Mouse (Mus musculus) limb, embryonic 12.5 days (tissue): ENCODE measurements at regions not wholly inside any gene's neighbourhood (a gene's known extent, or its start where the extent isn't known, plus 50 kb on each side); places are given as distances from the start of the nearest gene placed in this dataset.

ENCODE experiments used
- ATAC-seq: fragments of 200-750 bp; cut with Nextera tagmentation; 2 replicates; pipeline ENCODE4 v1.8.0; 2017; ENCODE audit warnings: low read depth, moderate TSS enrichment; ENCODE audit not compliant: insufficient number of reproducible peaks, insufficient read depth, low FRiP score, low TSS enrichment
- H3K27ac ChIP-seq: fragments of 300-500 bp; sonication (generic); 2 replicates; pipeline ENCODE4 v1.5.1; 2016; ENCODE audit warnings: mild to moderate bottlenecking, moderate library complexity
- H3K27me3 ChIP-seq: fragments of 300-500 bp; sonication (generic); 2 replicates; pipeline ENCODE4 v1.6.1; 2016; ENCODE audit warnings: mild to moderate bottlenecking, moderate library complexity
- H3K36me3 ChIP-seq: fragments of 300-500 bp; sonication (generic); 2 replicates; pipeline ENCODE4 v1.6.1; 2016; ENCODE audit warnings: mild to moderate bottlenecking, moderate library complexity
- H3K4me1 ChIP-seq: fragments of 300-500 bp; sonication (generic); replicated peaks from 2 replicates; pipeline ENCODE4 v1.6.1; 2016
- H3K4me2 ChIP-seq: fragments of 300-500 bp; sonication (generic); 2 replicates; pipeline ENCODE4 v1.6.1; 2016; ENCODE audit warnings: mild to moderate bottlenecking, moderate library complexity
- H3K4me3 ChIP-seq: fragments of 300-500 bp; sonication (generic); replicated peaks from 2 replicates; pipeline ENCODE4 v1.5.1; 2016; ENCODE audit warnings: mild to moderate bottlenecking
- H3K9ac ChIP-seq: fragments of 300-500 bp; sonication (generic); replicated peaks from 2 replicates; pipeline ENCODE4 v1.6.1; 2016; ENCODE audit warnings: mild to moderate bottlenecking, moderate library complexity
- H3K9me3 ChIP-seq: fragments of 300-500 bp; sonication (generic); 2 replicates; pipeline ENCODE4 v1.6.1; 2016; ENCODE audit warnings: mild to moderate bottlenecking, moderate library complexity
- WGBS: fragments of 180-500 bp; shearing (Covaris S2); methylation state at CpG from one replicate; pipeline ENCODE4 v1.1.7; 2016; 5-methylcytosine and 5-hydroxymethylcytosine counted together

GRCm38 (mm10) chr9:61286561-61286960, 85.6 kb upstream of the Tle3 start:
- peaks cover 10% of the 10 kb centered on the region for H3K4me1 ChIP-seq
- H3K36me3 ChIP-seq, result no peaks in the 10 kb centered on the region
- H3K4me3 ChIP-seq, result no peak overlapping the region
- ATAC-seq, result no peak
- peaks cover 5% of the 10 kb centered on the region for H3K9me3 ChIP-seq
- H3K4me2 ChIP-seq, result no peak overlapping the region
- H3K27me3 ChIP-seq, result peaks cover 16% of the 10 kb centered on the region; the same call in 1 of the 2 replicates
- H3K9ac ChIP-seq, result no peak overlapping the region
- WGBS, result 81% methylated on average over 4 of the region's 4 CpGs
- H3K27ac ChIP-seq, result no peak overlapping the region

GRCm38 (mm10) chr9:61289117-61289516, 83.0 kb upstream of the Tle3 start:
- Histone ChIP-seq H3K4me2 (no peak overlapping the region), H3K36me3 (no peaks in the 10 kb centered on the region), H3K9me3 (peaks cover 5% of the 10 kb centered on the region), H3K4me1 (peaks cover 20% of the 10 kb centered on the region), H3K9ac (no peak overlapping the region), H3K27me3 (peaks cover 4% of the 10 kb centered on the region; the same call in 1 of the 2 replicates), H3K4me3 (no peak overlapping the region), H3K27ac (no peak overlapping the region)
- WGBS, result 57% methylated on average over 12 of the region's 12 CpGs
- no peak for ATAC-seq

GRCm38 (mm10) chr9:61289713-61290112, 82.5 kb upstream of the Tle3 start:
- peaks cover 1% of the 10 kb centered on the region; the same call in 1 of the 2 replicates for H3K27me3 ChIP-seq
- no peak for ATAC-seq
- H3K4me3 ChIP-seq, result no peak overlapping the region
- H3K4me2 ChIP-seq, result no peak overlapping the region
- 0 out of 2 replicates have a peak overlapping the region, but pooled peaks have one; percentile 51 for H3K27ac ChIP-seq
- no peaks in the 10 kb centered on the region for H3K36me3 ChIP-seq
- no peak overlapping the region for H3K9ac ChIP-seq
- H3K9me3 ChIP-seq, result peaks cover 5% of the 10 kb centered on the region
- WGBS, result 53% methylated on average over 6 of the region's 6 CpGs
- H3K4me1 ChIP-seq, result peaks cover 20% of the 10 kb centered on the region

GRCm38 (mm10) chr9:61291646-61292045, 80.5 kb upstream of the Tle3 start:
- no peak for ATAC-seq
- 68% methylated on average over 1 of the region's 1 CpGs for WGBS
- H3K27ac ChIP-seq, result no peak overlapping the region
- peaks cover 5% of the 10 kb centered on the region for H3K9me3 ChIP-seq
- H3K9ac ChIP-seq, result no peak overlapping the region
- no peaks in the 10 kb centered on the region for H3K36me3 ChIP-seq
- no peak overlapping the region for H3K4me2 ChIP-seq
- no peaks in the 10 kb centered on the region; the same call in 1 of the 2 replicates for H3K27me3 ChIP-seq
- H3K4me1 ChIP-seq, result peaks cover 20% of the 10 kb centered on the region
- no peak overlapping the region for H3K4me3 ChIP-seq

GRCm38 (mm10) chr9:61292501-61292900, 79.7 kb upstream of the Tle3 start:
- Histone ChIP-seq H3K9me3 (peaks cover 5% of the 10 kb centered on the region), H3K27me3 (no peaks in the 10 kb centered on the region; the same call in 1 of the 2 replicates), H3K4me2 (no peak overlapping the region), H3K9ac (no peak overlapping the region), H3K36me3 (no peaks in the 10 kb centered on the region), H3K4me3 (no peak overlapping the region), H3K27ac (no peak overlapping the region), H3K4me1 (peaks cover 27% of the 10 kb centered on the region)
- ATAC-seq, result no peak
- 66% methylated on average over 3 of the region's 3 CpGs for WGBS

GRCm38 (mm10) chr9:61293223-61293985, 78.8 kb upstream of the Tle3 start:
- Histone ChIP-seq H3K9ac (no peak overlapping the region), H3K9me3 (no peaks in the 10 kb centered on the region), H3K27ac (0 out of 2 replicates have a peak overlapping the region, but pooled peaks have one; percentile 23), H3K27me3 (no peaks in the 10 kb centered on the region; the same call in 1 of the 2 replicates), H3K4me2 (no peak overlapping the region), H3K36me3 (no peaks in the 10 kb centered on the region), H3K4me3 (no peak overlapping the region), H3K4me1 (peaks cover 30% of the 10 kb centered on the region)
- no peak for ATAC-seq
- 25% methylated on average over 11 of the region's 11 CpGs for WGBS

GRCm38 (mm10) chr9:61295001-61295400, 77.2 kb upstream of the Tle3 start:
- no peaks in the 10 kb centered on the region for H3K36me3 ChIP-seq
- no peaks in the 10 kb centered on the region for H3K9me3 ChIP-seq
- H3K4me1 ChIP-seq, result peaks cover 32% of the 10 kb centered on the region
- H3K27me3 ChIP-seq, result no peaks in the 10 kb centered on the region; the same call in 1 of the 2 replicates
- H3K9ac ChIP-seq, result no peak overlapping the region
- H3K4me3 ChIP-seq, result no peak overlapping the region
- ATAC-seq, result no peak
- H3K4me2 ChIP-seq, result no peak overlapping the region
- H3K27ac ChIP-seq, result no peak overlapping the region
- 78% methylated on average over 5 of the region's 5 CpGs for WGBS

GRCm38 (mm10) chr9:61296311-61296947, 75.7 kb upstream of the Tle3 start:
- Histone ChIP-seq H3K27me3 (no peaks in the 10 kb centered on the region; the same call in 1 of the 2 replicates), H3K4me1 (peaks cover 29% of the 10 kb centered on the region), H3K27ac (no peak overlapping the region), H3K9ac (no peak overlapping the region), H3K4me3 (no peak overlapping the region), H3K9me3 (no peaks in the 10 kb centered on the region), H3K36me3 (no peaks in the 10 kb centered on the region), H3K4me2 (no peak overlapping the region)
- 93% methylated on average over 9 of the region's 9 CpGs for WGBS
- ATAC-seq, result no peak

- Histone ChIP-seq H3K27me3 (no peaks in the 10 kb centered on the region; the same call in 1 of the 2 replicates), H3K27ac (0 out of 2 replicates have a peak overlapping the region, but pooled peaks have one; percentile 37), H3K9me3 (no peaks in the 10 kb centered on the region), H3K4me2 (no peak overlapping the region), H3K4me3 (no peak overlapping the region), H3K9ac (no peak overlapping the region), H3K36me3 (no peaks in the 10 kb centered on the region), H3K4me1 (peaks cover 29% of the 10 kb centered on the region)
- 26% methylated on average over 4 of the region's 4 CpGs for WGBS
- ATAC-seq, result no peak
Measured at GRCm38 (mm10) chr9:61297385-61297784, 74.8 kb upstream of the Tle3 start.

GRCm38 (mm10) chr9:61299873-61300560, 72.1 kb upstream of the Tle3 start:
- Histone ChIP-seq H3K9me3 (no peaks in the 10 kb centered on the region), H3K4me3 (no peak overlapping the region), H3K4me1 (peaks cover 16% of the 10 kb centered on the region), H3K27me3 (no peaks in the 10 kb centered on the region; the same call in 1 of the 2 replicates), H3K27ac (no peak overlapping the region), H3K9ac (no peak overlapping the region), H3K36me3 (no peaks in the 10 kb centered on the region), H3K4me2 (no peak overlapping the region)
- no peak for ATAC-seq
- WGBS, result 61% methylated on average over 8 of the region's 8 CpGs

GRCm38 (mm10) chr9:61301070-61301469, 71.1 kb upstream of the Tle3 start:
- 87% methylated on average over 8 of the region's 8 CpGs for WGBS
- H3K9ac ChIP-seq, result no peak overlapping the region
- H3K27me3 ChIP-seq, result no peaks in the 10 kb centered on the region; the same call in 1 of the 2 replicates
- ATAC-seq, result no peak
- H3K9me3 ChIP-seq, result no peaks in the 10 kb centered on the region
- H3K4me3 ChIP-seq, result no peak overlapping the region
- H3K4me2 ChIP-seq, result no peak overlapping the region
- no peak overlapping the region for H3K27ac ChIP-seq
- no peaks in the 10 kb centered on the region for H3K36me3 ChIP-seq
- H3K4me1 ChIP-seq, result peaks cover 16% of the 10 kb centered on the region
